Mouse (Mus musculus) neural tube, embryonic 10.5 days (tissue): ENCODE measurements around the gene Esr1.
"Not testable (repeated sequence)": the region's sequence is repeated elsewhere in the genome, so short reads cannot be mapped to it uniquely, and the experiment has no call there.

Experiments
- DNase-seq: peaks from one replicate; pipeline ENCODE4 v3.0.0-alpha.2; 2017; ENCODE audit warnings: low spot score; ENCODE audit errors: extremely low spot score

Gene Esr1

GRCm38 (mm10) chr10:4611386-4612155 lies at the start of gene Esr1:
Gene Esr1 (plus strand): TSS chr10:4611593.
- DNase-seq = no peak

DNA sequence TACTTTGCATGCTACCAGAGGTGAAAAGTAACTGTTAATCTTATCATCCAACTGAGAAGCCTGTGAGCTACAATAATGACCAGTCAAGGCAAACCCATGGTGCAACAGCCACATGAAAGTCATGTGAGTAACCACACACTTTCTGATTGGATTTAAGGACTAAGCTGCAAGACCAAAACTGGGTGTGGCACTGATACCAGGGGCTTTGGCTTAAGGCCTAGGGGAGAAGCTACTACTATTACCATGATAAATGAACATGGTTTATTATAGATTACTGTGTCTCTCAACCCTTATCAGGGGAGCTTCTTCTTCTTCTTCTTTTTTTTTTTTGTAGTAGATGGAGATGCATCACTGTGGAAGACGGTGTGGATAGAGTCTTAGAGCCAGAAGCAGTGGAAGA lies 46.2 kb upstream of the Esr1 start:
- DNase-seq = no peak

GRCm38 (mm10) chr10:4570778-4571177 lies 40.6 kb upstream of the Esr1 start:
- DNase-seq = no peak

- DNase-seq = no peak
These were observed 40.1 kb upstream of the Esr1 start for GRCm38 (mm10) chr10:4571304-4571703.

DNA sequence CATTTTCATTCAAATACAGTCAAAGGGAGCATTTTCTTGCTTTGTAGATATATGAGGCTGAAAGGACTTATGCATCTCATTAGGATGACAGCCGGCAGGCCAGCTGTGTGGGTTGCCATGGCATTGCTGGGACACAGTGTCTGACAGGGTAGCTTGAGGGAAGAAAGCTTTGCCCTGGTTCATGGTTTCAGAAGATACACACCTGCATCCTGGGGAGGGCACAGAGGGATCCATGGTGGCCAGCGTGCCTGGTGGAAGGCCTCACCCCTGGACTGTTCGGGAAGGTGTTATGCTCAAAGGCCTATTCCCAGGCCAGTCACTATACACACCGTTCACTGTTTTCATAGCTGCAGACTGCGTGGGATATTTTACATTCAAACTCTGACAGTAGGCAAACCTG lies 29.5 kb upstream of the Esr1 start:
- no peak for DNase-seq

GRCm38 (mm10) chr10:4586691-4587090 lies 24.7 kb upstream of the Esr1 start:
- DNase-seq = no peak

GRCm38 (mm10) chr10:4589576-4589975 lies 21.8 kb upstream of the Esr1 start:
- no peak for DNase-seq

DNA sequence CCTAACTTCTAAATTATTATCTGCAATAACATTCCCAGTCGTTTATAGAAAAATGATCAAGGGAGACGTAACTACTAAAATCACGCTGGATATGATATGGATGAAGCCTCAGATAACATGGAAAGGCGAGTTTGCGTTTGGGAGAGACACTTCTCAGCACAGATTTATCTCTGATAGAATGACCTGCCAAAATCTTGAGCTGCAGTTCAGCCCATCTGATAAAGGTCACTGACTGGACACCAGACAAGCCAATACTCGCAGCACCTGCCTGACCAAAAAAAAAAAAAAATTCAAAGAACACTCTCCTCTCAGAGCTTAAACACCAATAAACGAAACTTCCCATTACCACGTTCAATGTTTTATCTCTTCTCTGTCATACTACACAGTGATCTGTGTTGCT lies 20.4 kb upstream of the Esr1 start:
- DNase-seq = no peak

- no peak for DNase-seq
These were observed 17.6 kb upstream of the Esr1 start for GRCm38 (mm10) chr10:4593828-4594227.

DNA sequence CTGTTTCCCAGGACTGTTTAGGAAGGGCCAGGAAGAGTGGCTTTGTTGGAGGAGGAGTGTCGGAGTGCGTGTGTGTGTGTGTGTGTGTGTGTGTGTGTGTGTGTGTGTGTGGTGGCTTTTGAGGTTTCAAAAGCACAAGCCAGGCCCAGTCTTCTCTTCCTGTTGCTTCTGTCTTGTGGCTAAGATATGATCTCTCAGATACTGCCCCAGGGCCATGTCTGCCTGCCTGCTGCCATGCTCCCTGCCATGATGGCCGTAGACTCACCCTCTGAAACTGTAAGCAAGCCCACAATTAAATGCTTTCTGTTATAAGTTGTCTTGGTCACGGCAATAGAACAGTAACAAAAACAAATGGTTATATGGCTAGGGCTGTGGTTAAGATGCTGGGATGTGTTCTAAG lies 14.2 kb upstream of the Esr1 start:
- no peak for DNase-seq

DNA sequence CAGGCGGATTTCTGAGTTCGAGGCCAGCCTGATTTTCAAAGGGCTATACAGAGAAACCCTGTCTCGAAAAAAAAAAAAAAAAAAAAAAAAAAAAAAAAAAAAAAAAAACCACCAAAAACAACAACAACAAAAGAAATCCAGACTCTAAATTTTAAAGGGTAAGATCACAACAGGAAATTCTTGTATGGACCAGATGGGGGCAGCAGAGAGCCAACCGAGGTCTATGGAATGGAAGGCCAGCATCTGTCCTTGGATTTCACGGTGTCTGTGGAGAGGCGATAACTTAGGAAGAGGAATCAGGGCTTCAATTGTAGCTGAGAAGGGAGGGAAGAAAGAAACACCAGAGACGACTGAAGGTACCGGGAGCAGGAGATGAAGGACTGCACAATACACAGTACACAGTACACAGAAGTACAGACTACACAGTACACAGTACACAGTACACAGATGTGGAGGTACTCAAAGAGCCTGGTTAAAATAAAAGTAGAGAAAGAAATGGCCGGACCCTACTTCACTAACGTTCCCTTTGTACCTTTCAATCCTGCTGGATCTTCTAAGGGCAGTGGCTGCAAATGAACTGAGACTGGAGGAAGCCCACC lies 13.1 kb upstream of the Esr1 start:
- DNase-seq = peak; percentile 60

- DNase-seq = no peak
These were observed 12.5 kb upstream of the Esr1 start for GRCm38 (mm10) chr10:4598916-4599315.

GRCm38 (mm10) chr10:4599591-4599990 lies 11.8 kb upstream of the Esr1 start:
- DNase-seq = no peak

DNA sequence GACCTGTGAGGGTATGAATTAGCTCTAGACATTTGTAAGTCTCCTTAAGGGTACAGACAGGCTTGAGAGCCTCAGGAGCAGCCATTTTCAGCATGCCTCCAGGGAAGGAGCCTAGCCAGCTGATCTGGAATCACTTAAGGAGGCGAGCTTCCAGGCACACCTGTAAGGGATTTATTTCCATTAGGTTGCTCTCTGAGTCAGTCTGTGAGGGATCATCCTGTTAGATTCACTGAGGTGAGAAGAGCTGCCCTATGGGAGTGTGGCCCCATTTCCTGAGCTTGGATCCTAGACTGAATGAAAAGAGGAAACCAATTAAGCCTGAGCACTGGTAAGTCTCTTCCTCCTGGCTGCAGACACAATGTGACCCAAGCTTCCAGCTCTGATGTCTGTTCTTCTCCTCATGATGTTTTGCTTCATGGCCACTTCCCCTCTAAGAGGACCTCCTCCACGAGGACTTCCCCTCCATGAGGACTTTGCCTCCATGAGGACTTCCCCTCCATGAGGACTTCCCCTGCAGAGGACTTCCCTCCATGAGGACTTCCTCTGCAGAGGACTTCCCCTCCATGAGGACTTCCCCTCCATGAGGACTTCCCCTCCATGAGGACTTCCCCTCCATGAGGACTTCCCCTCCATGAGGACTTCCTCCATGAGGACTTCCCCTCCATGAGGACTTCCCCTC lies 10.5 kb upstream of the Esr1 start:
- no peak for DNase-seq

GRCm38 (mm10) chr10:4601612-4602011 lies 9.8 kb upstream of the Esr1 start:
- not testable (repeated sequence) for DNase-seq

DNA sequence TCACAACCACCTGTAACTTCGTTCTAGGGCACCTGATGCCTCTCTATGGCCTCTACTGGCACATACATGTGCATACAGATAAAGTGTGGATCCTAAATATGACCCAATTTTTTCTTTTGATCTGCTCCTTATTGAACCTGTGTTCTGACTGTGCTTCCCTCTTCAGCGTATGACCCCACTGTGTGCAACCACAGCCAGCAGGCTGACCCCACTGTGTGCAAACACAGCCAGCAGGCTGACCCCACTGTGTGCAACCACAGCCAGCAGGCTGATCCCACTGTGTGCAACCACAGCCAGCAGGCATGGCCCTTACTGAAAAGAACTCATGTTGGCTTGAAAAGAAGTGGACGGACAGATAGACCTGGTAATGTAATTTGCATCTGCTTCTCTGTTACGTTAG lies 8.9 kb upstream of the Esr1 start:
- no peak for DNase-seq

- no peak for DNase-seq
These were observed 6.7 kb upstream of the Esr1 start for GRCm38 (mm10) chr10:4604527-4605209.

GRCm38 (mm10) chr10:4610234-4610633 lies 1.2 kb upstream of the Esr1 start:
- DNase-seq = no peak

- no peak for DNase-seq
These were observed 1.1 kb downstream of the Esr1 start for GRCm38 (mm10) chr10:4612313-4613036.

DNA sequence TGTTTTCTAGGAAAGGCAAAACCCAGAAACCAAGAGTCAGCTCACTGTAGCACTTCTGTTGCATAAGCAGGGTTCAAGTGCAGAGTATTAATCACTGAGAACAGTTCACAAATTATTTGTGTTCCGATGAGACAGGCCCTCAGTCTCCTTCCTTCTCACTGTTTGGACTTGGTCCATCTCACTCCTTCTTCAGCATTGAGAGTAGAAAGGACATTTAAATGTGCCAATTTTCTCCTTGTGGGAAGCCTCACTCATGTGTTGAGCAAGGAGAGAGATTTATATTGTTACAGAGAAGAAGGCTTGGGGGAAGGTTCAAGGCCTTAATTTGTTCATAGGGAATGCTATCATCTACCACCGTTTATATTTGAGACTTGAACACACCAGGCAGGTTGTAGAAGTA lies 6.6 kb downstream of the Esr1 start:
- DNase-seq = no peak

- no peak for DNase-seq
These were observed 7.3 kb downstream of the Esr1 start for GRCm38 (mm10) chr10:4618686-4619085.
